Mouse (Mus musculus) limb, embryonic 11.5 days (tissue): ENCODE measurements around the gene Camta2. TPM values are rescaled to one million over a fixed set of nuclear protein-coding genes. Genes with fewer than 3 reads are reported as not detected.
A peak's percentile ranks its signal among the peaks of the same experiment; 100 is the strongest.

Source experiments
- ATAC-seq: fragments of 200-750 bp; cut with Nextera tagmentation; 2 replicates; pipeline ENCODE4 v1.8.0; 2017; ENCODE audit warnings: low read depth; ENCODE audit not compliant: insufficient number of reproducible peaks, low FRiP score, low TSS enrichment
- DNase-seq: peaks from one replicate; pipeline ENCODE4 v3.0.0-alpha.2; 2015; ENCODE audit warnings: low spot score
- H3K27ac ChIP-seq: fragments of 300-500 bp; sonication (generic); replicated peaks from 2 replicates; pipeline ENCODE4 v1.5.1; 2014; ENCODE audit warnings: low read depth, mild to moderate bottlenecking, low read length
- H3K27me3 ChIP-seq: fragments of 300-500 bp; sonication (generic); 2 replicates; pipeline ENCODE4 v1.6.1; 2014; ENCODE audit warnings: mild to moderate bottlenecking, low read length, mixed read lengths; ENCODE audit not compliant: control insufficient read depth, insufficient read depth
- H3K36me3 ChIP-seq: fragments of 300-500 bp; sonication (generic); 2 replicates; pipeline ENCODE4 v1.6.1; 2014; ENCODE audit warnings: mild to moderate bottlenecking, low read length, moderate library complexity, mixed read lengths; ENCODE audit not compliant: control insufficient read depth, insufficient read depth
- H3K4me1 ChIP-seq: fragments of 300-500 bp; sonication (generic); 2 replicates; pipeline ENCODE4 v1.6.1; 2014; ENCODE audit warnings: low read length, mixed read lengths; ENCODE audit not compliant: control insufficient read depth, insufficient read depth
- H3K4me2 ChIP-seq: fragments of 300-500 bp; sonication (generic); 2 replicates; pipeline ENCODE4 v1.6.1; 2014; ENCODE audit warnings: low read depth, mild to moderate bottlenecking, moderate library complexity; ENCODE audit not compliant: severe bottlenecking
- H3K4me3 ChIP-seq: fragments of 300-500 bp; sonication (generic); 2 replicates; pipeline ENCODE4 v1.5.1; 2014; ENCODE audit warnings: low read depth, low read length
- H3K9ac ChIP-seq: fragments of 300-500 bp; sonication (generic); 2 replicates; pipeline ENCODE4 v1.6.1; 2014; ENCODE audit warnings: mild to moderate bottlenecking, low read length
- H3K9me3 ChIP-seq: fragments of 300-500 bp; sonication (generic); 2 replicates; pipeline ENCODE4 v1.6.1; 2016; ENCODE audit warnings: low read length; ENCODE audit not compliant: control insufficient read depth
- WGBS: fragments of 180-500 bp; shearing (Covaris S2); extraction: QIAGEN DNeasy Blood & Tissue Kit; methylation state at CpG from one replicate; pipeline ENCODE4 v1.1.7; 2014; 5-methylcytosine and 5-hydroxymethylcytosine counted together
- microRNA-seq: library from miRNA; unstranded; fragments of <30 nt; microRNA quantifications from one replicate; pipeline ENCODE4, GENCODE M21; 2016
- polyA plus RNA-seq: library from polyadenylated mRNA; unstranded; fragments of >200 nt; fragmentation: Nextera tagmentation; extraction: Ambion mirVana; gene quantifications from 2 replicates; pipeline ENCODE4 v1.2.1, GENCODE M21; 2014

Gene Camta2
- polyA plus RNA-seq, 1 experiment from 2014 or later, result 8.2 TPM

DNA sequence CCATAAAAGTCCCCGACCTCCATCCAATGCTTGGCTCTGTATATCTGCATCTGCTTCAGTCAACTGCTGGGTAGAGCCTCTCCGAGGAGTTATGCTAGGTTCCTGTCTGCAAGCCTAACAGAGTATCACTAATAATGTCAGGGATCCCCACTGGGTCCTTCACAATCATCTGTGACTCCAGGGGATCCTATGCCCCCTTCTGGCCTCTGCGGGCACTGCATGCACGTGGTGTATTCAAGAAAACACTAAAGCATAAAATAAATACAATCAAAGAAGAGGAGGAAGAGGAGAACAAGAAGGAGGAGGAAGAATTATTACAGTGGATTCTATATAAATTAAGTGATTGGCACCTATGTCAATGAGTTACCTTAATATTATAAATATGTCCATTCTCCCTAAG, 62.4 kb downstream of the Camta2 start:
- Histone ChIP-seq H3K4me3 (no peak overlapping the region), H3K4me1 (no peaks in the 10 kb centered on the region), H3K9ac (no peak overlapping the region), H3K27ac (no peak overlapping the region), H3K36me3 (no peaks in the 10 kb centered on the region), H3K9me3 (no peaks in the 10 kb centered on the region), H3K27me3 (no peaks in the 10 kb centered on the region), H3K4me2 (no peak overlapping the region)
- WGBS, result 45% methylated on average over 4 of the region's 4 CpGs
- peak; percentile 79 for DNase-seq
- no peak for ATAC-seq

DNA sequence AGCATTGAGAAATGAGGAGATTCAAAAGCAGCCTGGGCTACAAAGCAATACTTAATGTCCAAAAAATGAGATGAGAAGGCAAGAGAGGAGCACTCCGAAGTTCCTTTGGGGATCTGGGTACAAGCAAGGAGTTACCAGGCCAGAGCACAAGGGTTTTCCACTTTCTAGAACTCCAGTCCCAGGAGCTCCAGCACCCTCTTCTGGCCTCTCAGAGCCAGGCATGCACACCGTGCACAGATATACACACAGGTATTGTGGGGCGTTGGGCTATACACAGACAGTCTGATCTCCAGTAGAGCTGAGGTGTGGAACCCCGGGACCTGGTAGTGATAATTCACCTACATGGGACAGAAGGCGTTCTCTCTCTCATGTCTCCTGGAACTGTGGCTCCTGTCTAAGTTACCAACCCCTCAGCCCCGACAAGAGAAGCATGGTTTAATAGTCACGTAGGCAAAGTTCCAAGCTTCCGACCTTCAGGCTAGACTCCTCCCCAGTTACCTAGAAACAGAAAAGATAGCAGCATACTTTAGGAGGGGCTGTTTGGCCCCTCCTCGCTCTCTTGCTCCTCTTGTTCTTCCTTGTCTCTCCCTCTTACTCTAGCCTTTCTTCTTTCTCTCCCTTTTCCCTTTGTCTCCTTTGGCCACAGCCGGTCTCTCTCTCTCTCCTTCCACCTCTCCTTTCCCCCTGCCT, 64.7 kb downstream of the Camta2 start:
- Histone ChIP-seq H3K9me3 (no peaks in the 10 kb centered on the region), H3K4me1 (no peaks in the 10 kb centered on the region), H3K36me3 (no peaks in the 10 kb centered on the region), H3K27me3 (no peaks in the 10 kb centered on the region), H3K9ac (no peak overlapping the region), H3K4me2 (no peak overlapping the region), H3K4me3 (no peak overlapping the region), H3K27ac (no peak overlapping the region)
- 86% methylated on average over 10 of the region's 10 CpGs for WGBS
- DNase-seq (no peak), ATAC-seq (no peak)

GRCm38 (mm10) chr11:70621972-70622814, 65.7 kb downstream of the Camta2 start:
- Histone ChIP-seq H3K27me3 (no peaks in the 10 kb centered on the region), H3K27ac (no peak overlapping the region), H3K9me3 (no peaks in the 10 kb centered on the region), H3K4me3 (no peak overlapping the region), H3K4me2 (no peak overlapping the region), H3K9ac (no peak overlapping the region), H3K36me3 (no peaks in the 10 kb centered on the region), H3K4me1 (no peaks in the 10 kb centered on the region)
- 40% methylated on average over 7 of the region's 7 CpGs for WGBS
- no peak for DNase-seq
- no peak for ATAC-seq

Small RNA genes within 50 kb of the gene (microRNA-seq; reads per million reads assigned to microRNA genes)
- not detected for gene Mir6925

Other genes with a start within 250 kb of the Camta2 start
- gene Med11, start 236.2 kb downstream of the Camta2 start, polyA plus RNA-seq, result 46.5 and 50.1 TPM in 2 replicates
- 0.15 and 0.41 TPM in 2 replicates for gene Zmynd15, start 228.7 kb downstream of the Camta2 start, polyA plus RNA-seq
- gene Cxcl16, start 228.1 kb downstream of the Camta2 start, polyA plus RNA-seq, result 1.0 and 1.4 TPM in 2 replicates
- gene Tm4sf5, start 182.9 kb downstream of the Camta2 start, polyA plus RNA-seq, result 0.49 and 0.64 TPM in 2 replicates
- 0.55 TPM in 1 of 2 replicates, not detected in the other for gene Vmo1, start 173.5 kb downstream of the Camta2 start, polyA plus RNA-seq
- gene Gltpd2, start 168.9 kb downstream of the Camta2 start, polyA plus RNA-seq, result 0.39 and 0.50 TPM in 2 replicates
- gene Psmb6, start 162.7 kb downstream of the Camta2 start, polyA plus RNA-seq, result 964 and 999 TPM in 2 replicates
- gene Gm40193, start 155.2 kb downstream of the Camta2 start, polyA plus RNA-seq, result not detected in 2 replicates
- gene Pld2, start 148.0 kb downstream of the Camta2 start, polyA plus RNA-seq, result 2.4 and 3.9 TPM in 2 replicates
- gene Mink1, start 125.2 kb downstream of the Camta2 start, polyA plus RNA-seq, result 21.2 and 22.7 TPM in 2 replicates
- gene 4930544D05Rik, start 72.3 kb downstream of the Camta2 start, polyA plus RNA-seq, result not detected in 2 replicates
- gene Chrne, start 68.9 kb downstream of the Camta2 start, polyA plus RNA-seq, result not detected in 2 replicates
- 1.2 and 1.3 TPM in 2 replicates for gene Gp1ba, start 49.0 kb downstream of the Camta2 start, polyA plus RNA-seq
- 89.5 and 99.1 TPM in 2 replicates for gene Rnf167, start 40.9 kb downstream of the Camta2 start, polyA plus RNA-seq
- 141 and 148 TPM in 2 replicates for gene Slc25a11, start 40.6 kb downstream of the Camta2 start, polyA plus RNA-seq
- gene Pfn1, start 33.5 kb downstream of the Camta2 start, polyA plus RNA-seq, result 2,040 and 2,092 TPM in 2 replicates
- 49.4 and 53.3 TPM in 2 replicates for gene Eno3, start 30.9 kb downstream of the Camta2 start, polyA plus RNA-seq
- 156 and 173 TPM in 2 replicates for gene Spag7, start 18.7 kb downstream of the Camta2 start, polyA plus RNA-seq
- 0.71 and 0.96 TPM in 2 replicates for gene Inca1, start 12.1 kb upstream of the Camta2 start, polyA plus RNA-seq
- gene Kif1c, start 12.4 kb upstream of the Camta2 start, polyA plus RNA-seq, result 7.2 and 10.2 TPM in 2 replicates
- 5.8 and 6.3 TPM in 2 replicates for gene Zfp3, start 76.1 kb upstream of the Camta2 start, polyA plus RNA-seq
- gene Scimp, start 124.5 kb upstream of the Camta2 start, polyA plus RNA-seq, result not detected in 2 replicates
- 33.0 and 33.8 TPM in 2 replicates for gene Rabep1, start 156.7 kb upstream of the Camta2 start, polyA plus RNA-seq